Mouse (Mus musculus) midbrain, embryonic 11.5 days (tissue): ENCODE results near the gene Zbtb2. TPM values are rescaled to one million over a fixed set of nuclear protein-coding genes. Genes with fewer than 3 reads are reported as not detected.
A peak's percentile ranks its signal among the peaks of the same experiment; 100 is the strongest.

Experiments
- ATAC-seq: fragments of 200-750 bp; cut with Nextera tagmentation; 2 replicates; pipeline ENCODE4 v1.8.0; 2017; ENCODE audit warnings: moderate TSS enrichment, moderate library complexity; ENCODE audit not compliant: low FRiP score
- DNase-seq: peaks from one replicate; pipeline ENCODE4 v3.0.0; 2015; ENCODE audit warnings: low spot score; ENCODE audit errors: missing footprints
- H3K27ac ChIP-seq: fragments of 300-500 bp; sonication (generic); 2 replicates; pipeline ENCODE4 v1.5.1; 2014; ENCODE audit warnings: low read depth, low read length
- H3K27me3 ChIP-seq: fragments of 300-500 bp; sonication (generic); 2 replicates; pipeline ENCODE4 v1.6.1; 2014; ENCODE audit warnings: mild to moderate bottlenecking, low read length, moderate library complexity, mixed read lengths; ENCODE audit not compliant: control insufficient read depth, insufficient read depth
- H3K36me3 ChIP-seq: fragments of 300-500 bp; sonication (generic); 2 replicates; pipeline ENCODE4 v1.6.1; 2014; ENCODE audit warnings: mild to moderate bottlenecking, low read length, moderate library complexity, mixed read lengths; ENCODE audit not compliant: control insufficient read depth, insufficient read depth
- H3K4me1 ChIP-seq: fragments of 300-500 bp; sonication (generic); 2 replicates; pipeline ENCODE4 v1.6.1; 2014; ENCODE audit warnings: low read length; ENCODE audit not compliant: control insufficient read depth, insufficient read depth
- H3K4me2 ChIP-seq: fragments of 300-500 bp; sonication (generic); 2 replicates; pipeline ENCODE4 v1.6.1; 2014; ENCODE audit warnings: mild to moderate bottlenecking, moderate library complexity
- H3K4me3 ChIP-seq: fragments of 300-500 bp; sonication (generic); 2 replicates; pipeline ENCODE4 v1.5.1; 2014; ENCODE audit warnings: low read depth, low read length
- H3K9ac ChIP-seq: fragments of 300-500 bp; sonication (generic); 2 replicates; pipeline ENCODE4 v1.6.1; 2014; ENCODE audit warnings: low read length
- H3K9me3 ChIP-seq: fragments of 300-500 bp; sonication (generic); 2 replicates; pipeline ENCODE4 v1.6.1; 2016; ENCODE audit warnings: low read length; ENCODE audit not compliant: control insufficient read depth
- WGBS: fragments of 180-500 bp; shearing (Covaris S2); extraction: QIAGEN DNeasy Blood & Tissue Kit; methylation state at CpG from one replicate; pipeline ENCODE4 v1.1.7; 2014; 5-methylcytosine and 5-hydroxymethylcytosine counted together
- polyA plus RNA-seq: library from polyadenylated mRNA; unstranded; fragments of >200 nt; fragmentation: Nextera tagmentation; extraction: Ambion mirVana; gene quantifications from 2 replicates; pipeline ENCODE4 v1.2.1, GENCODE M21; 2014

Zbtb2 gene
- polyA plus RNA-seq, 1 experiment from 2014 or later = 25.6 TPM

GRCm38 (mm10) chr10:4389461-4390112, 1.7 kb upstream of the Zbtb2 start:
- Histone ChIP-seq H3K27me3 (no peaks in the 10 kb centered on the region), H3K27ac (no peak overlapping the region), H3K4me3 (peak overlapping the region; percentile 4; the same call in 1 of the 2 replicates), H3K9me3 (no peaks in the 10 kb centered on the region), H3K4me2 (peak overlapping the region; percentile 94), H3K4me1 (peaks cover 20% of the 10 kb centered on the region), H3K9ac (peak overlapping the region; percentile 31; the same call in 1 of the 2 replicates), H3K36me3 (no peaks in the 10 kb centered on the region)
- DNase-seq (peak; percentile 90), ATAC-seq (no peak)
- WGBS = 67% methylated on average over 5 of the region's 5 CpGs

DNA sequence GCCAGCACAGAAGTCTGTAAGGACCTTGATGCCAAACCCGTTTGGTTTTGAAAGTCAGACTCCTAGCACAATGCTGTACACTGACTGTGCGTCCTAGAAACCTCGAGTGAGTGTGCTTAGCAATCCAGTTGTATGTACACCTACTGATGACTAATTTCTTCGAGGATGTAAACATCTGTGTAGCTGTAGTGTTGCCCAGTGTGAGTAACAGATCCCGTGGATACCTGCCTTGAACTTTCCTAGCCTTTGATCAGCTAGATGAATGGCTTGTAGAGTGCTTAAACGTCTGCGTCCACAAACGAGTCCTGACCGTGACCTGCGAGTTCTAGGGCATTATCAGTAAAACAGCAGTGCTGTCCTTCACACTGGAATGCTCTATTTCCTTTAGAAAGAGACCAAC, 1.1 kb upstream of the Zbtb2 start:
- H3K4me1 ChIP-seq = peaks cover 20% of the 10 kb centered on the region
- H3K4me2 ChIP-seq = peak overlapping the region; percentile 94
- H3K36me3 ChIP-seq = no peaks in the 10 kb centered on the region
- peak overlapping the region; percentile 99 for H3K4me3 ChIP-seq
- H3K27me3 ChIP-seq = no peaks in the 10 kb centered on the region
- H3K9ac ChIP-seq = peak overlapping the region; percentile 99; the same call in 1 of the 2 replicates
- ATAC-seq (no peak), DNase-seq (peak; percentile 79)
- H3K9me3 ChIP-seq = no peaks in the 10 kb centered on the region
- H3K27ac ChIP-seq = no peak overlapping the region
- whole genome bisulfite sequencing = 37% methylated on average over 10 of the region's 10 CpGs

GRCm38 (mm10) chr10:4388384-4388745, 457 bp upstream of the Zbtb2 start:
- under 1% methylated on average over 19 of the region's 19 CpGs for WGBS
- Histone ChIP-seq H3K27me3 (no peaks in the 10 kb centered on the region), H3K4me1 (peaks cover 20% of the 10 kb centered on the region), H3K36me3 (no peaks in the 10 kb centered on the region), H3K9ac (peak overlapping the region; percentile 99), H3K4me3 (peak overlapping the region; percentile 99), H3K27ac (peak overlapping the region; percentile 99), H3K4me2 (peak overlapping the region; percentile 94), H3K9me3 (no peaks in the 10 kb centered on the region)
- ATAC-seq = no peak
- DNase-seq = no peak

DNA sequence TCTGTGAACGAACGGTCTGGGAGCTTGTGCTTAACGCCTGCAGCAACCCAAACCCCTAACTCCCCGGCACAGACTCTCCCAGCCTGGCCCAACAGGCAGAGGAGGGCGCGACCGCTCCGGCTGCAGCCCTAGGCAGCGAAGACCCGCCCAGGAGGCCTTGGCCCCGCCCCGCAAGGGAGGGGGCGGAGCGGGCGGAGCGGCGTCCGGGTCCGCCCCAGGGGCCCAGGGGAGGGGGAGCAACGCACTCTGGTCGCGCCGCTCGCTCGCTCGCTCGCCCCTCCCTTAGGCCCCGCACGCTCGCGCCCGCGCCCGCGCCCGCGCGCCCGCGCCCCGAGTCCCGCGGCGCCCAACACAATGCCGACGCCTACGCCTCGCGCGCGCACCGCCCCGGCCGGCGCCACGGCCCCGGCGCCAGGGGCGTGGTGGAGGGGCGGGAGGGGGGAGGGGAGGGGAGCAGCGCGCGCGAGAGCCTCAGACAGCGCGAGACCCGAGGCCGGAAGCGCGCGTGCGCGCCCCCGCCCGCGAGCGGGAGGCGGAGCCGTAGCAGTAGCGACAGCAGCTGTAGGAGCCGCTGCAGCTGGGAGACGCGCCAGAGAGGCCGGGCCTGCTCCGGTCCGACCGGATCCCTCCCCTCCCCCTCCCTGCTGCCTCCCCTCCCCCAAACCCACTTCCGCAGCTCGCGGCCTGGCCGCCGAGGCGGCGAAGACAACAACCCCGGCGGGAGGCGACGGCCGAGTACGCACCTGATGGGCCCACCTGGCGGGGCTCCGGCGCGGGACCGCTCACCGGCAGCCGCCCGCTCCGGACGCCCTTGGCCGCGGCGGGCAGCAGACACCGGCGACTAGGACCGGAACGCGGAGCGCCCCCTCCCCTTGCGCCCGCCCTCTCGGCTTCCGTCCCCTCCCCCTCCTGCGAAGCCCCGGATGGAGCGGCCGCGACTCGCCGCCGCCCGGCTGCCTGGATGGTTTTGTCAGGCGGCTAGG, 1.0 kb downstream of the Zbtb2 start:
- Histone ChIP-seq H3K27me3 (no peaks in the 10 kb centered on the region), H3K4me1 (peaks cover 20% of the 10 kb centered on the region), H3K4me3 (peak overlapping the region; percentile 99), H3K36me3 (no peaks in the 10 kb centered on the region), H3K9ac (peak overlapping the region; percentile 99), H3K4me2 (peak overlapping the region; percentile 94), H3K9me3 (no peaks in the 10 kb centered on the region), H3K27ac (peak overlapping the region; percentile 99)
- ATAC-seq (peak; percentile 92), DNase-seq (peak; percentile 100)
- WGBS = under 1% methylated on average over 67 of the region's 133 CpGs

DNA sequence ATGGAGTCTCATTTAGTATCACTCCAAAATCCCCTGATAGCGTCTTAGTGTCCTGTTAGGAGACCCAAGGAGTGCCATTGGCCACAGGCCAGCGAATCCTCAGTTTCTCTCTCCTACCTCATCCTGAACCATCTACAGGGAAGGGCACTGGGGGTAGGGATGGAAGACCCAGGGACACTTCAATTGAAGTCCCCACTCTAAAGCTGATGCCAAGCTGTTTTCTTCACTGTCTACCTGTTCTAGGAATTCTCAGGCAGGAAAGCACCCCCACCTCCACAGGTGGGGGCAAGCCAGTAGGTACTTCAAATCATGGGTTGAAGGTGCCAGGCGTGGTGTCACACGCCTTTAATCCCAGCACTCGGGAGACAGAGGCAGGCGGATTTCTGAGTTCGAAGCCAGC, 3.7 kb downstream of the Zbtb2 start:
- no peak for ATAC-seq

GRCm38 (mm10) chr10:4380748-4381147, 7.2 kb downstream of the Zbtb2 start:
- Histone ChIP-seq H3K9ac (no peak overlapping the region), H3K4me3 (no peak overlapping the region), H3K27ac (no peak overlapping the region), H3K27me3 (no peaks in the 10 kb centered on the region), H3K4me2 (no peak overlapping the region), H3K9me3 (no peaks in the 10 kb centered on the region), H3K36me3 (no peaks in the 10 kb centered on the region), H3K4me1 (peaks cover 1% of the 10 kb centered on the region; the same call in 1 of the 2 replicates)
- no peak for DNase-seq
- ATAC-seq = no peak
- 89% methylated on average over 5 of the region's 5 CpGs for WGBS

More for the DNA sequence above, 3.7 kb downstream of the Zbtb2 start:
- DNase-seq = no peak
- Histone ChIP-seq H3K4me1 (peaks cover 10% of the 10 kb centered on the region), H3K4me3 (no peak overlapping the region), H3K27ac (no peak overlapping the region), H3K9me3 (no peaks in the 10 kb centered on the region), H3K4me2 (no peak overlapping the region), H3K36me3 (no peaks in the 10 kb centered on the region), H3K27me3 (no peaks in the 10 kb centered on the region), H3K9ac (no peak overlapping the region)
- 93% methylated on average over 7 of the region's 7 CpGs for WGBS

DNA sequence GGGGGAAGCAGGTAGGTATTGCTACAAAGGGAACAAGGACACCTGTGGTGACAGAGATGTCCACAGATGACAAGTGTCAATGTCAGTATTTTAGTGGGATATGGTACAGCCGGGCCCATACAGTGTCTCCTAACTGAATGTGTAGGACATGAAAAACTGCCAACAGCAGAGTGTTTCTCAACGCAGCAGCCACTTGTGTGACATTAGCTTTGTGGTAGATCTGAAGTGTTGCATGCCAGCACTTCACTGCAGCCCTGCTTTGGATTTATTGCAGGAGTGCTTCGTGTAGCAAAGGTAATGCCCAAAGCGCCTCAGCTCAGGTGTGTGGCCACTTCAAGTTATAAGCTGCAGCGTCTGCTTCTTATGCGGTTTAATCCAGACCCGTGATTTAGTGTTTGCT, 11.0 kb downstream of the Zbtb2 start:
- H3K4me1 ChIP-seq = peaks cover 4% of the 10 kb centered on the region; the same call in 1 of the 2 replicates
- H3K4me3 ChIP-seq = no peak overlapping the region
- no peaks in the 10 kb centered on the region for H3K36me3 ChIP-seq
- no peak overlapping the region for H3K27ac ChIP-seq
- H3K4me2 ChIP-seq = no peak overlapping the region
- no peak overlapping the region for H3K9ac ChIP-seq
- DNase-seq (no peak), ATAC-seq (no peak)
- WGBS = 93% methylated on average over 7 of the region's 7 CpGs
- H3K27me3 ChIP-seq = no peaks in the 10 kb centered on the region
- H3K9me3 ChIP-seq = no peaks in the 10 kb centered on the region

DNA sequence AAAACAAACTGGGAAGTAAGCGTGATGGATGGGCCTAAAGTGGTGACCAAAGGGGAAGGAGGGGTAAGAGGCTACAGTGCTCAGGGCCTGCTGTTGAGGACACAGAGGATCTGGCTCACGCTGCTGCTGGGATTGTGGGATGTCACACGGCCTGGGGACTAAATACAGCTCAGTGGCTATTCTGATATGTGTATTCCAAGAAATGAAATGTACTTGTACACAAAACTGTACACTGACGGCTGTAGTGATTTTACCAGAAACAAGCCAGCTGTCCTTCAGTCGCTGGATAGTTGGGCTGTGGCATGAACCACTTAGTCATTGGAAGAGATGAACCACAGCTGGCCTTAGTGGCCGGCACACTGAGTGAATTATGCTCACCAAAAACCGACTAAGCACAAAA, 11.4 kb downstream of the Zbtb2 start:
- WGBS = 77% methylated on average over 7 of the region's 7 CpGs
- ATAC-seq (no peak), DNase-seq (no peak)
- no peak overlapping the region for H3K9ac ChIP-seq
- H3K4me1 ChIP-seq = peaks cover 4% of the 10 kb centered on the region; the same call in 1 of the 2 replicates
- no peak overlapping the region for H3K4me2 ChIP-seq
- no peak overlapping the region for H3K4me3 ChIP-seq
- no peaks in the 10 kb centered on the region for H3K36me3 ChIP-seq
- no peaks in the 10 kb centered on the region for H3K9me3 ChIP-seq
- H3K27me3 ChIP-seq = no peaks in the 10 kb centered on the region
- H3K27ac ChIP-seq = no peak overlapping the region

DNA sequence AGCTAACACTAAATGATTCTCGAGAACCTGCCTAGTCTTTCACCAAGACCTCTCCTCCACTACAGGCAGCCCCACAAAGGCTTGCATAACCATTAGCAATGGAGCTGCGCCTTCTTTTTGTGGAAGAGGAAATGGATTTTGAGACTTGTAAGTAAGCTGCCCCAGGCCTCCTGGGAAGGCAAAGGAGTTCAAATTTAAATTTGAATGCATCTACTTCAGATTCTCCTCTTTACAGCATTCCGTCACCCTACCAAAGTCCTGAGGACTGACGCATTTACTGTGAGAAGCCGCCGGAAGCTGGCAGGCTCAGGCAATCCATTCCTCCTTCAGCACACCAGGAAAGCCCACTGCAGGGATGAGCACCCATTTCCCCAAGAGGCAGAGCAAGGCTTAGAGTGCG, 12.6 kb downstream of the Zbtb2 start:
- Histone ChIP-seq H3K27me3 (no peaks in the 10 kb centered on the region), H3K36me3 (no peaks in the 10 kb centered on the region), H3K27ac (no peak overlapping the region), H3K4me2 (no peak overlapping the region), H3K9ac (no peak overlapping the region), H3K9me3 (no peaks in the 10 kb centered on the region), H3K4me1 (peaks cover 4% of the 10 kb centered on the region; the same call in 1 of the 2 replicates), H3K4me3 (no peak overlapping the region)
- DNase-seq (no peak), ATAC-seq (no peak)
- WGBS = 40% methylated on average over 7 of the region's 7 CpGs
